Mouse (Mus musculus) forebrain, embryonic 16.5 days (tissue): ENCODE measurements around the gene Parp9. TPM values are rescaled to one million over a fixed set of nuclear protein-coding genes. Genes with fewer than 3 reads are reported as not detected.

ENCODE experiments used
- ATAC-seq: fragments of 200-750 bp; cut with Nextera tagmentation; 2 replicates; pipeline ENCODE4 v1.8.0; 2017; ENCODE audit warnings: mild to moderate bottlenecking, moderate library complexity
- H3K27ac ChIP-seq: fragments of 300-500 bp; sonication (generic); 2 replicates; pipeline ENCODE4 v1.5.1; 2014; ENCODE audit warnings: low read length, control low read depth
- H3K27me3 ChIP-seq: fragments of 300-500 bp; sonication (generic); replicated peaks from 2 replicates; pipeline ENCODE4 v1.6.1; 2014; ENCODE audit warnings: low read length; ENCODE audit not compliant: control insufficient read depth, insufficient read depth
- H3K36me3 ChIP-seq: fragments of 300-500 bp; sonication (generic); 2 replicates; pipeline ENCODE4 v1.6.1; 2014; ENCODE audit not compliant: control insufficient read depth, insufficient read depth
- H3K4me1 ChIP-seq: fragments of 300-500 bp; sonication (generic); replicated peaks from 2 replicates; pipeline ENCODE4 v1.6.1; 2014; ENCODE audit warnings: low read length; ENCODE audit not compliant: control insufficient read depth, insufficient read depth
- H3K4me2 ChIP-seq: fragments of 300-500 bp; sonication (generic); 2 replicates; pipeline ENCODE4 v1.6.1; 2014; ENCODE audit warnings: mild to moderate bottlenecking, low read length, control low read depth
- H3K4me3 ChIP-seq: fragments of 300-500 bp; sonication (generic); replicated peaks from 2 replicates; pipeline ENCODE4 v1.5.1; 2014; ENCODE audit warnings: mild to moderate bottlenecking, low read length, control low read depth
- H3K9ac ChIP-seq: fragments of 300-500 bp; sonication (generic); replicated peaks from 2 replicates; pipeline ENCODE4 v1.6.1; 2014; ENCODE audit warnings: low read depth, low read length, control low read depth
- H3K9me3 ChIP-seq: fragments of 300-500 bp; sonication (generic); 2 replicates; pipeline ENCODE4 v1.6.1; 2016; ENCODE audit warnings: low read length; ENCODE audit not compliant: control insufficient read depth
- WGBS: fragments of 180-500 bp; shearing (Covaris S2); extraction: QIAGEN DNeasy Blood & Tissue Kit; methylation state at CpG from one replicate; pipeline ENCODE4 v1.1.7; 2014; 5-methylcytosine and 5-hydroxymethylcytosine counted together
- polyA plus RNA-seq: library from polyadenylated mRNA; unstranded; fragments of >200 nt; fragmentation: Nextera tagmentation; extraction: Ambion mirVana; gene quantifications from 2 replicates; pipeline ENCODE4 v1.2.1, GENCODE M21; 2015

Gene Parp9
- polyA plus RNA-seq, 1 experiment from 2014 or later, result 2.3 TPM

GRCm38 (mm10) chr16:35905819-35906485 is 32.3 kb upstream of the Parp9 start:
- Histone ChIP-seq H3K27ac (no peak overlapping the region), H3K9ac (no peak overlapping the region), H3K4me1 (no peaks in the 10 kb centered on the region), H3K36me3 (no peaks in the 10 kb centered on the region), H3K27me3 (no peaks in the 10 kb centered on the region), H3K4me3 (no peak overlapping the region), H3K9me3 (0 out of 2 replicates have a peak, but pooled peaks cover 2% of the 10 kb centered on the region), H3K4me2 (no peak overlapping the region)
- 78% methylated on average over 6 of the region's 6 CpGs for WGBS
- ATAC-seq, result no peak

- no peak for ATAC-seq
- Histone ChIP-seq H3K4me3 (no peak overlapping the region), H3K4me2 (no peak overlapping the region), H3K9ac (no peak overlapping the region), H3K4me1 (no peaks in the 10 kb centered on the region), H3K36me3 (no peaks in the 10 kb centered on the region), H3K27ac (no peak overlapping the region), H3K9me3 (0 out of 2 replicates have a peak, but pooled peaks cover 2% of the 10 kb centered on the region), H3K27me3 (no peaks in the 10 kb centered on the region)
- WGBS, result 87% methylated on average over 7 of the region's 7 CpGs
These were observed 31.4 kb upstream of the Parp9 start for GRCm38 (mm10) chr16:35906887-35907286.

GRCm38 (mm10) chr16:35907432-35908201 is 30.7 kb upstream of the Parp9 start:
- no peak overlapping the region for H3K9ac ChIP-seq
- no peak overlapping the region for H3K4me2 ChIP-seq
- 0 out of 2 replicates have a peak, but pooled peaks cover 2% of the 10 kb centered on the region for H3K9me3 ChIP-seq
- no peaks in the 10 kb centered on the region for H3K4me1 ChIP-seq
- ATAC-seq, result no peak
- H3K36me3 ChIP-seq, result no peaks in the 10 kb centered on the region
- WGBS, result 59% methylated on average over 4 of the region's 4 CpGs
- H3K27ac ChIP-seq, result no peak overlapping the region
- no peaks in the 10 kb centered on the region for H3K27me3 ChIP-seq
- no peak overlapping the region for H3K4me3 ChIP-seq

GRCm38 (mm10) chr16:35911449-35911848 is 26.8 kb upstream of the Parp9 start:
- Histone ChIP-seq H3K36me3 (no peaks in the 10 kb centered on the region), H3K27ac (no peak overlapping the region), H3K27me3 (no peaks in the 10 kb centered on the region), H3K4me2 (no peak overlapping the region), H3K4me1 (no peaks in the 10 kb centered on the region), H3K9ac (no peak overlapping the region), H3K4me3 (no peak overlapping the region), H3K9me3 (0 out of 2 replicates have a peak, but pooled peaks cover 2% of the 10 kb centered on the region)
- no peak for ATAC-seq
- WGBS, result 88% methylated on average over 3 of the region's 3 CpGs

GRCm38 (mm10) chr16:35913526-35913925 is 24.7 kb upstream of the Parp9 start:
- no peaks in the 10 kb centered on the region for H3K4me1 ChIP-seq
- no peaks in the 10 kb centered on the region for H3K36me3 ChIP-seq
- ATAC-seq, result no peak
- 81% methylated on average over 1 of the region's 1 CpGs for WGBS
- H3K27ac ChIP-seq, result no peak overlapping the region
- H3K27me3 ChIP-seq, result no peaks in the 10 kb centered on the region
- H3K4me2 ChIP-seq, result no peak overlapping the region
- no peak overlapping the region for H3K4me3 ChIP-seq
- no peak overlapping the region for H3K9ac ChIP-seq
- 0 out of 2 replicates have a peak, but pooled peaks cover 2% of the 10 kb centered on the region for H3K9me3 ChIP-seq

- no peak for ATAC-seq
- no peaks in the 10 kb centered on the region for H3K27me3 ChIP-seq
These were observed 24.0 kb upstream of the Parp9 start for GRCm38 (mm10) chr16:35914301-35914700.

GRCm38 (mm10) chr16:35918721-35919543 is 19.3 kb upstream of the Parp9 start:
- no peak overlapping the region for H3K27ac ChIP-seq
- H3K4me2 ChIP-seq, result no peak overlapping the region
- no peak for ATAC-seq
- no peaks in the 10 kb centered on the region for H3K27me3 ChIP-seq
- WGBS, result 90% methylated on average over 6 of the region's 6 CpGs
- no peaks in the 10 kb centered on the region for H3K36me3 ChIP-seq
- H3K9ac ChIP-seq, result no peak overlapping the region
- no peaks in the 10 kb centered on the region for H3K4me1 ChIP-seq
- no peaks in the 10 kb centered on the region for H3K9me3 ChIP-seq
- H3K4me3 ChIP-seq, result no peak overlapping the region

More at GRCm38 (mm10) chr16:35914301-35914700, 24.0 kb upstream of the Parp9 start:
- Histone ChIP-seq H3K9ac (no peak overlapping the region), H3K9me3 (no peaks in the 10 kb centered on the region), H3K36me3 (no peaks in the 10 kb centered on the region), H3K4me3 (no peak overlapping the region), H3K27ac (no peak overlapping the region), H3K4me2 (no peak overlapping the region), H3K4me1 (no peaks in the 10 kb centered on the region)
- 71% methylated on average over 5 of the region's 5 CpGs for WGBS

- no peaks in the 10 kb centered on the region for H3K9me3 ChIP-seq
- no peaks in the 10 kb centered on the region for H3K36me3 ChIP-seq
- no peak overlapping the region for H3K4me2 ChIP-seq
- 98% methylated on average over 2 of the region's 2 CpGs for WGBS
- no peaks in the 10 kb centered on the region for H3K4me1 ChIP-seq
- no peak for ATAC-seq
- H3K27me3 ChIP-seq, result no peaks in the 10 kb centered on the region
- no peak overlapping the region for H3K4me3 ChIP-seq
- no peak overlapping the region for H3K9ac ChIP-seq
- H3K27ac ChIP-seq, result no peak overlapping the region
These were observed 16.5 kb upstream of the Parp9 start for GRCm38 (mm10) chr16:35921676-35922235.
